Mouse (Mus musculus): ENCODE results near the gene Znrd1as.

GRCm38 (mm10) chr17:36942791-36943471 lies 15.5 kb upstream of the Znrd1as start, which contains the start of gene Rnf39:
- no peak for TF ChIP-seq CTCF (IDR thresholded peaks at IDR 0.05; ENCODE audit: borderline replicate concordance, insufficient read depth, low read depth, low read length)
- TF ChIP-seq POLR2A (IDR thresholded peaks at IDR 0.05; ENCODE audit: borderline replicate concordance, insufficient read depth, low read length): 0 out of 2 replicates have a peak, but pooled peaks have one; percentile 11

Measured in cerebellum, adult 2 months (tissue).